Mouse (Mus musculus): ENCODE measurements around the gene Saa4.

GRCm38 (mm10) chr7:46727584-46727983 lies 4.8 kb downstream of the Saa4 start:
- no peak for TF ChIP-seq CTCF (IDR thresholded peaks at IDR 0.05; ENCODE audit: low read depth)
- TF ChIP-seq EP300 (optimal IDR thresholded peaks at IDR 0.05), result no peak
